Comparison of ENCODE assay signal across 28 mouse cellular contexts in the genomic region with DNA sequence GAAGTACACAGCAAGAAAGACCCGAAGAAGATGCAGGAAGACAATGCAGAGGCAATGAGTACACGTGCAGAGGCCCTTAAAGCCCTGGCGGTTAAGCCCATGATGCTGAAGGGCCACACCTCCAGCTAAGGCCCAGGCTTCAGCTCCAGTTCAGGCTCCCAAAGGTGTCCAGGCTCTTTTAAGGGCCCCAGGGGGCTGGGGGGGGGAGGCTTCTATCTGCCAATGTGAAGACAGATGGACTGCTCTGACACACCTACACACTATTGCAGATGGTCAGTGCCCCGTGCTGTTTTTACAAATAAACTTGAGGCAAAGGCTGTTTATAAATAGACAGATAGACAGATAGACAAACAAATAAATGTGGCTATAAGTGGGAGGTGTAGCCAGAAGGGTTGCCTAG. TPM values are rescaled to one million over a fixed set of nuclear protein-coding genes. Genes with fewer than 3 reads are reported as not detected.
DNase-seq lines count a peak whose midpoint lies in the region; ATAC-seq and TF ChIP-seq lines count a peak whose summit lies in the region.
"Had no signal": no experiment of that assay in that cellular context is flagged by ENCODE, and none has a peak within 500 bp of the region (broad histone marks: within the 10 kb centered on the region; RNA-seq: fewer than 3 reads in every experiment).

No protein-coding gene starts in this region.

- 33% methylated on average over 4 of the region's 4 CpGs for WGBS in cerebellum, adult 2 months
- 69% methylated on average over 4 of the region's 4 CpGs for WGBS in liver, embryonic 16.5 days (ENCODE audit: insufficient replicate concordance)
- WGBS in forebrain, embryonic 11.5 days = 85% methylated on average over 4 of the region's 4 CpGs
- 76% methylated on average over 4 of the region's 4 CpGs for WGBS in midbrain, embryonic 11.5 days

- no peak overlapping the region for H3K9ac ChIP-seq in liver, embryonic 16.5 days (ENCODE audit: low read depth, low read length)
- H3K9ac ChIP-seq in forebrain, embryonic 11.5 days (ENCODE audit: low read length) = no peak overlapping the region
- H3K9ac ChIP-seq in midbrain, embryonic 11.5 days (ENCODE audit: low read length) = no peak overlapping the region
- H3K9ac ChIP-seq: embryonic facial prominence, embryonic 12.5 days; forebrain, embryonic 15.5 days; heart, embryonic 13.5 days; limb, embryonic 12.5 days; lung, embryonic 14.5 days; neural tube, embryonic 13.5 days had no signal

- intact Hi-C loops in gastrocnemius, adult 2 months (cut with DNase I) = no loop called here
- intact Hi-C loops in gastrocnemius, postnatal 14 days (cut with DNase I; ENCODE audit: low total_unique reads) = no loop called here

- ATAC-seq in liver, embryonic 16.5 days (ENCODE audit: low read depth) = no peak
- ATAC-seq in forebrain, embryonic 11.5 days (replicated peaks; ENCODE audit: low FRiP score) = no peak
- ATAC-seq in midbrain, embryonic 11.5 days (ENCODE audit: low FRiP score) = no peak
- ATAC-seq: CD4-positive, CD25-positive, alpha-beta regulatory T cell, adult 4 months; forebrain, embryonic 15.5 days; hindbrain, postnatal 0 days; intestine, embryonic 16.5 days had no signal

- TF ChIP-seq CTCF in gastrocnemius, adult 2 months (IDR thresholded peaks at IDR 0.05) = no peak
- TF ChIP-seq CTCF in cerebellum, adult 2 months (IDR thresholded peaks at IDR 0.05; ENCODE audit: borderline replicate concordance, insufficient read depth, low read depth, low read length) = no peak

- H3K4me2 ChIP-seq in liver, embryonic 16.5 days (ENCODE audit: low read depth, low read length) = no peak overlapping the region
- no peak overlapping the region for H3K4me2 ChIP-seq in forebrain, embryonic 11.5 days (ENCODE audit: low read depth, low read length, severe bottlenecking)
- H3K4me2 ChIP-seq in midbrain, embryonic 11.5 days = no peak overlapping the region
- H3K4me2 ChIP-seq: embryonic facial prominence, embryonic 12.5 days; forebrain, embryonic 15.5 days; heart, embryonic 13.5 days; limb, embryonic 12.5 days; lung, embryonic 14.5 days; neural tube, embryonic 13.5 days had no signal

- no peak for DNase-seq in gastrocnemius, adult 2 months
- no peak for DNase-seq in gastrocnemius, postnatal 14 days
- DNase-seq in cerebellum, adult 2 months = peak; percentile 69 to 79
- peak; percentile 76 to 83 for DNase-seq in cerebellum, postnatal 25 days
- no peak for DNase-seq in forebrain, embryonic 11.5 days (ENCODE audit: low spot score)
- no peak for DNase-seq in midbrain, embryonic 11.5 days (ENCODE audit: low spot score, missing footprints)
- DNase-seq: adrenal gland, postnatal 36 days; gastrocnemius, postnatal 10 days; heart, adult 18-20 months; heart, postnatal 14 days; kidney, adult 9 months; kidney, postnatal 14 days; layer of hippocampus, postnatal 36 days; lung, embryonic 14.5 days; midbrain, embryonic 14.5 days; retina, postnatal 1 day; right cerebral cortex, postnatal 25 days; spleen, adult 18-20 months had no signal

- H3K36me3 ChIP-seq in liver, embryonic 16.5 days (ENCODE audit: control insufficient read depth, insufficient read depth) = peaks cover 3% of the 10 kb centered on the region; the same call in 1 of the 2 replicates
- H3K36me3 ChIP-seq in forebrain, embryonic 11.5 days (ENCODE audit: control insufficient read depth, insufficient read depth, low read length) = no peaks in the 10 kb centered on the region
- no peaks in the 10 kb centered on the region for H3K36me3 ChIP-seq in midbrain, embryonic 11.5 days (ENCODE audit: control insufficient read depth, insufficient read depth, low read length)
- H3K36me3 ChIP-seq: embryonic facial prominence, embryonic 12.5 days; forebrain, embryonic 15.5 days had no signal

- no peaks in the 10 kb centered on the region for H3K9me3 ChIP-seq in liver, embryonic 16.5 days (replicated peaks; ENCODE audit: control insufficient read depth, low read length)
- H3K9me3 ChIP-seq in forebrain, embryonic 11.5 days (ENCODE audit: control insufficient read depth, low read length) = no peaks in the 10 kb centered on the region
- H3K9me3 ChIP-seq in midbrain, embryonic 11.5 days (ENCODE audit: control insufficient read depth, low read length) = no peaks in the 10 kb centered on the region
- H3K9me3 ChIP-seq: embryonic facial prominence, embryonic 12.5 days; forebrain, embryonic 15.5 days; heart, embryonic 13.5 days; limb, embryonic 12.5 days; neural tube, embryonic 13.5 days had no signal

- peak overlapping the region; percentile 65 for H3K27ac ChIP-seq in gastrocnemius, adult 2 months
- peak overlapping the region; percentile 93 for H3K27ac ChIP-seq in cerebellum, adult 2 months (ENCODE audit: insufficient read depth, low read length)
- H3K27ac ChIP-seq in liver, embryonic 16.5 days (ENCODE audit: low read length) = peak overlapping the region; percentile 74
- H3K27ac ChIP-seq in forebrain, embryonic 11.5 days (ENCODE audit: low read depth, low read length) = no peak overlapping the region
- no peak overlapping the region for H3K27ac ChIP-seq in midbrain, embryonic 11.5 days (ENCODE audit: low read depth, low read length)
- H3K27ac ChIP-seq: embryonic facial prominence, embryonic 12.5 days; forebrain, embryonic 15.5 days; heart, embryonic 13.5 days; hindbrain, postnatal 0 days; limb, embryonic 12.5 days; neural tube, embryonic 13.5 days had no signal

- no peak for TF ChIP-seq POLR2A in cerebellum, adult 2 months (IDR thresholded peaks at IDR 0.05; ENCODE audit: borderline replicate concordance, insufficient read depth, low read length)

- peaks cover 8% of the 10 kb centered on the region for H3K4me1 ChIP-seq in cerebellum, adult 2 months (ENCODE audit: control insufficient read depth, insufficient read depth, low read length)
- peaks cover 35% of the 10 kb centered on the region for H3K4me1 ChIP-seq in liver, embryonic 16.5 days (ENCODE audit: control insufficient read depth, low read depth, low read length)
- no peaks in the 10 kb centered on the region for H3K4me1 ChIP-seq in forebrain, embryonic 11.5 days (replicated peaks; ENCODE audit: control insufficient read depth, insufficient read depth, low read length)
- no peaks in the 10 kb centered on the region for H3K4me1 ChIP-seq in midbrain, embryonic 11.5 days (ENCODE audit: control insufficient read depth, insufficient read depth, low read length)
- H3K4me1 ChIP-seq: embryonic facial prominence, embryonic 12.5 days; forebrain, embryonic 15.5 days; heart, embryonic 13.5 days; limb, embryonic 12.5 days; neural tube, embryonic 13.5 days had no signal

- no peak overlapping the region for H3K4me3 ChIP-seq in gastrocnemius, adult 2 months
- no peak overlapping the region for H3K4me3 ChIP-seq in cerebellum, adult 2 months (replicated peaks; ENCODE audit: insufficient read depth, low read depth, low read length)
- H3K4me3 ChIP-seq in liver, embryonic 16.5 days (ENCODE audit: low read depth, low read length) = no peak overlapping the region
- no peak overlapping the region for H3K4me3 ChIP-seq in forebrain, embryonic 11.5 days (ENCODE audit: low read depth, low read length)
- no peak overlapping the region for H3K4me3 ChIP-seq in midbrain, embryonic 11.5 days (ENCODE audit: low read depth, low read length)
- H3K4me3 ChIP-seq: embryonic facial prominence, embryonic 12.5 days; forebrain, embryonic 15.5 days; heart, embryonic 13.5 days; limb, embryonic 12.5 days; megakaryocyte, embryonic 14.5 days; neural tube, embryonic 13.5 days had no signal

- H3K27me3 ChIP-seq in cerebellum, adult 2 months (ENCODE audit: control insufficient read depth, insufficient read depth, low read length) = no peaks in the 10 kb centered on the region
- no peaks in the 10 kb centered on the region for H3K27me3 ChIP-seq in liver, embryonic 16.5 days (ENCODE audit: control insufficient read depth, insufficient read depth, low read depth, low read length)
- H3K27me3 ChIP-seq in forebrain, embryonic 11.5 days (ENCODE audit: control insufficient read depth, insufficient read depth, low read length) = no peaks in the 10 kb centered on the region
- no peaks in the 10 kb centered on the region for H3K27me3 ChIP-seq in midbrain, embryonic 11.5 days (ENCODE audit: control insufficient read depth, insufficient read depth, low read length)
- H3K27me3 ChIP-seq: embryonic facial prominence, embryonic 12.5 days; forebrain, embryonic 15.5 days; heart, embryonic 13.5 days; limb, embryonic 12.5 days; megakaryocyte, embryonic 14.5 days; neural tube, embryonic 13.5 days had no signal

RNA-seq across cellular contexts. Expression of a gene that starts 35.1 kb away (rescaled TPM):
- total RNA-seq in gastrocnemius, adult 2 months (2021) = 10 to 100 TPM; 64.9 to 67.6 TPM
- 10 to 100 TPM; 56.3 to 59.5 TPM for total RNA-seq in gastrocnemius, postnatal 14 days (2021)
- 252 and 259 TPM in 2 replicates for polyA plus RNA-seq in cerebellum, adult 2 months (2012; rRNA removed)
- 30.8 and 34.9 TPM in 2 replicates for polyA plus RNA-seq in liver, embryonic 16.5 days (2015; fragmentation: Nextera tagmentation; extraction: Ambion mirVana)
- 147 TPM in 2 replicates for polyA plus RNA-seq in forebrain, embryonic 11.5 days (2014; fragmentation: Nextera tagmentation; extraction: Ambion mirVana)
- 180 and 198 TPM in 2 replicates for polyA plus RNA-seq in midbrain, embryonic 11.5 days (2014; fragmentation: Nextera tagmentation; extraction: Ambion mirVana)

RNA-seq across cellular contexts. Expression of a gene that starts 35.2 kb away (rescaled TPM):
- total RNA-seq in gastrocnemius, adult 2 months (2021) = 10 to 100 TPM; 11.4 to 13.2 TPM
- 10 to 100 TPM in 1 of 2 experiments, 1 to 10 TPM in 1; 9.7 to 10.9 TPM for total RNA-seq in gastrocnemius, postnatal 14 days (2021)
- 12.7 and 13.0 TPM in 2 replicates for polyA plus RNA-seq in cerebellum, adult 2 months (2012; rRNA removed)
- polyA plus RNA-seq in liver, embryonic 16.5 days (2015; fragmentation: Nextera tagmentation; extraction: Ambion mirVana) = 10.7 and 13.1 TPM in 2 replicates
- polyA plus RNA-seq in forebrain, embryonic 11.5 days (2014; fragmentation: Nextera tagmentation; extraction: Ambion mirVana) = 18.2 and 18.6 TPM in 2 replicates
- polyA plus RNA-seq in midbrain, embryonic 11.5 days (2014; fragmentation: Nextera tagmentation; extraction: Ambion mirVana) = 15.7 and 22.8 TPM in 2 replicates

RNA-seq across cellular contexts. Expression of a gene that starts 36.0 kb away (rescaled TPM):
- total RNA-seq in gastrocnemius, adult 2 months (2021) = 10 to 100 TPM; 55.0 to 60.2 TPM
- total RNA-seq in gastrocnemius, postnatal 14 days (2021) = 10 to 100 TPM; 74.4 to 77.5 TPM
- 95.5 and 96.5 TPM in 2 replicates for polyA plus RNA-seq in cerebellum, adult 2 months (2012; rRNA removed)
- 37.4 and 38.8 TPM in 2 replicates for polyA plus RNA-seq in liver, embryonic 16.5 days (2015; fragmentation: Nextera tagmentation; extraction: Ambion mirVana)
- 52.2 and 58.6 TPM in 2 replicates for polyA plus RNA-seq in forebrain, embryonic 11.5 days (2014; fragmentation: Nextera tagmentation; extraction: Ambion mirVana)
- 62.9 and 70.2 TPM in 2 replicates for polyA plus RNA-seq in midbrain, embryonic 11.5 days (2014; fragmentation: Nextera tagmentation; extraction: Ambion mirVana)

RNA-seq across cellular contexts. Expression of a gene that starts 57.3 kb away (rescaled TPM):
- not detected for total RNA-seq in gastrocnemius, adult 2 months (2021)
- not detected for total RNA-seq in gastrocnemius, postnatal 14 days (2021)
- polyA plus RNA-seq in cerebellum, adult 2 months (2012; rRNA removed) = 1.1 and 1.2 TPM in 2 replicates
- 3.0 and 4.4 TPM in 2 replicates for polyA plus RNA-seq in liver, embryonic 16.5 days (2015; fragmentation: Nextera tagmentation; extraction: Ambion mirVana)
- polyA plus RNA-seq in forebrain, embryonic 11.5 days (2014; fragmentation: Nextera tagmentation; extraction: Ambion mirVana) = 0.49 and 0.84 TPM in 2 replicates
- polyA plus RNA-seq in midbrain, embryonic 11.5 days (2014; fragmentation: Nextera tagmentation; extraction: Ambion mirVana) = 0.33 and 0.52 TPM in 2 replicates
- total RNA-seq: gastrocnemius, postnatal 10 days; heart, postnatal 14 days had no signal

Comparison
In these comparisons a context has a peak if more than half of its experiments do, and no peak if none do; other contexts are left out.
1. DNase-seq: peak in cerebellum, adult 2 months (2 of 2) and cerebellum, postnatal 25 days (2 of 2); none in gastrocnemius, adult 2 months (single experiment), gastrocnemius, postnatal 14 days (single experiment), forebrain, embryonic 11.5 days (single experiment) and midbrain, embryonic 11.5 days (single experiment).
2. H3K27ac ChIP-seq: peak in gastrocnemius, adult 2 months (single experiment), cerebellum, adult 2 months (single experiment) and liver, embryonic 16.5 days (single experiment); none in forebrain, embryonic 11.5 days (single experiment) and midbrain, embryonic 11.5 days (single experiment).